Mouse (Mus musculus) inflammation-experienced regulatory T-cells, adult 6 months (primary cell): ENCODE data around the gene Pomc. TPM values are rescaled to one million over a fixed set of nuclear protein-coding genes. Genes with fewer than 3 reads are reported as not detected.
A peak's percentile ranks its signal among the peaks of the same experiment; 100 is the strongest.
"Not testable (repeated sequence)": the region's sequence is repeated elsewhere in the genome, so short reads cannot be mapped to it uniquely, and the experiment has no call there.

Source experiments
- ATAC-seq: one replicate; pipeline ENCODE4 v1.8.0; 2017
- polyA plus RNA-seq, 3 experiments: library from polyadenylated mRNA; unstranded; fragments of 100-300 nt; shearing (Covaris generic); gene quantifications; one replicate each; pipeline ENCODE4 v1.2.1; 2017

Gene Pomc
- 1 to 10 TPM; 1.3 to 2.6 (median 1.4) TPM for polyA plus RNA-seq

DNA sequence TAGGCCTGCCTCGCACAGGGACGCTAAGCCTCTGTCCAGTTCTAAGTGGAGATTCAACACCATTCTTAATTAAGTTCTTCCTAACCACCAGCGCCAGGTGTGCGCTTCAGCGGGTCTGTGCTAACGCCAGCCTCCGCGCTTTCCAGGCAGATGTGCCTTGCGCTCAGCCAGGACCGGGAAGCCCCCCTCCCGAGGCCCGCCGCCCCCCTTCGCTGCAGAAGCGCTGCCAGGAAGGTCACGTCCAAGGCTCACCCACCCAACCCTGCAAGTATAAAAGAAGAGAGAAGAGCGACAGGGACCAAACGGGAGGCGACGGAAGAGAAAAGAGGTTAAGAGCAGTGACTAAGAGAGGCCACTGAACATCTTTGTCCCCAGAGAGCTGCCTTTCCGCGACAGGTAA lies at the start of gene Pomc:
TSS of gene Pomc (plus strand) at position 301 of the 400 bp plus-strand sequence.
- ATAC-seq, result no peak

DNA sequence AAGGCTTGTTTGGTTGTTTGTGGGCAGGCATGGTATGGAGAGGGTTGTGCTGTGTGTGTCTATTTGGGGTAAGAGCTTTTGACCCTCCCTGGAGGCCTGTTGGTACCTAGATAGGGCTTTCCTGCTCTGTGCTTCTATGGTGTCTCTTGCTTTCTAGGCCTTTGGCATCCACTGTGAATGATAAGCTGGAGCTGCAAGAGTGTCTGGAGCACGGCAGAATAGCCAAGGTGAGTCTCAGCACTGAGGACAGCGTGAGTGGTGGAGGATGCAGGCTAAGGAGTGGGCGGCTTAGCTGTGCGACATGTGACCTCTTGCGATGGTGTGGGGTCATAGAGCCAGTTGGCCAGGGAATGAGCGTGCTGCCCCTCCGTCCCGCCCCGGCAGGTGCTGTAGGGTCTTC lies 49.3 kb upstream of the Pomc start:
- ATAC-seq, result no peak

DNA sequence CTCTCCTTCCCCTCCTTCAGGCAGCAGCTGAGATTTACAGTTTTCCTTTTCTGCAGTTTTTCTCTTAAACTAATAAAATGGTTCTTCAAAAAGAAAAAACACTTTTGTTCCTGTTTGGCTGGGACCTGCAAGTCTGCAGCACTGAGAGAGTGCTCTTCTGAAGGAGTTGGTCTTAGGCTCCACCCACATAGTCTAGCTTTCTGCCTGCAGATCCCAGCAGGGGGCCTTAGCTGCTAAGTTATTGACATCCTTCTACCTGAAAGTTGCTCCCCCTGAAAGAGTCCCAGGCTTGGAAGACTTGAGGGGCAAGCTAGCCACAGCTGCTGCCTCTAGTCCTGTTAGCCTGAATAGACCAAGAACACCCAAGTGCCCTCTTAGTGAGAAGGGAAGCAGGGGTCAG lies 48.4 kb upstream of the Pomc start:
- ATAC-seq, result no peak

DNA sequence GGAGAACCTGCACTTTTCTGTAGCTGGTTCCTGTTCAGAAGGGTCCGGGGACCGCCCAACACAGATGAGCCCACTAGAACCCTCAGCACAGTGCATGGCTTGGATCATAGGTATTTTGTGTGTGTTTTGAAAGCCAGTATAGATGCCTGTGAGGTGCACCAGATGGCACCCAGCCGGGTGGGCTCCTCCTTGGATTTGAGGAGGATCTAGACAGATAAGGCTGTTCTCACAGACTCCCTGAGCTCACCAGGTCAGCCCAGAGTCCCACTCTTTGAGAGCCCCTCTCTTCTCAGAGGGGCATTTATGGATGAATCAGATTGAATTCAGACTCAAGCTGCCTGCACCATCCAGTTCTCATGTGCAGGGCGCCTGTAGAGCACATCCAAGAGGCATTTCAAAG lies 47.7 kb upstream of the Pomc start:
- no peak for ATAC-seq

DNA sequence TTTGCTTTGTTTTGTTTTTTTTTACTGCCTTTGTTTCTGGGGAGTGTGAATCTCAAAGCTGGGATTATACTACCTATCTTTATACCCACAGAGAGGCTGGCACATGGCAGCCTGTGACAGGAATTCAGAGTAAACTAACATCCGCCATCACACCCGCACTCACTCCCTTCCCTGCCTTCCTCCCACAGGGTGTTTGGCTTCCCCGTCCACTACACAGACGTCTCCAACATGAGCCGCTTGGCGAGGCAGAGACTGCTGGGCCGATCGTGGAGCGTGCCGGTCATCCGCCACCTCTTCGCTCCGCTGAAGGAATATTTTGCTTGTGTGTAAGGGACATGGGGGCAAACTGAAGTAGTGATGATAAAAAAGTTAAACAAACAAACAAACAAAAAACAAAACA lies 47.3 kb upstream of the Pomc start:
- no peak for ATAC-seq

DNA sequence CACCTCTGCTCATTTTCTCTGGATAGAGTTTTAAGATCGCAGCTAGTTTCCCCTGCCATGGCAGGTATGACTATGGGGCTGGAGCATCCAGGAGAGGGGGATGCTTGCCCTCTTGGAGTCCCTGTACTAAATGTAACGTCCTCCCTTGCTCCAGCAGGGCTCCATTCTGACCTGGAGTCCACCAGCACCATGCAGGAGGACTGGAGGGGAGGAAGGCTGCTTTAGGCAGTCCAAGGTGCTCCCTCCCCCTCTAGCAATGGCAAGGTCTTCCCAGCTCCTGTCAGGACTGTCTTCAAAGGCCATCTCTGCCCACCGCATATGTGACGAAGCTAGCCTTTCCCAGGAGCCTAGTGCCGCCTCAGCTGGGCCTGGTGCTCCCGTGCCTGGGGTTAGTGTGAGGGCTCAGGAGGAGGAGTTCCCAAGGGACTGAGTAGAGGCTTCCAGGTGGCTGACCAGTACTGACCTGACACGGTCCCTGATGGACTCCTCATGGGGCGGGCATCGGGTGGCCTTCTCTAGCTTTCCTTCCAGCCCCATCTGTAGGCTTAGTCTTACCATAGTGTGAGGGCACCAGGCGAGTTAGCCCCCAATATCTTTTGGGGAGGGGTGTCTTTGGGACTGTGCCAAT lies 44.2 kb upstream of the Pomc start:
- no peak for ATAC-seq

DNA sequence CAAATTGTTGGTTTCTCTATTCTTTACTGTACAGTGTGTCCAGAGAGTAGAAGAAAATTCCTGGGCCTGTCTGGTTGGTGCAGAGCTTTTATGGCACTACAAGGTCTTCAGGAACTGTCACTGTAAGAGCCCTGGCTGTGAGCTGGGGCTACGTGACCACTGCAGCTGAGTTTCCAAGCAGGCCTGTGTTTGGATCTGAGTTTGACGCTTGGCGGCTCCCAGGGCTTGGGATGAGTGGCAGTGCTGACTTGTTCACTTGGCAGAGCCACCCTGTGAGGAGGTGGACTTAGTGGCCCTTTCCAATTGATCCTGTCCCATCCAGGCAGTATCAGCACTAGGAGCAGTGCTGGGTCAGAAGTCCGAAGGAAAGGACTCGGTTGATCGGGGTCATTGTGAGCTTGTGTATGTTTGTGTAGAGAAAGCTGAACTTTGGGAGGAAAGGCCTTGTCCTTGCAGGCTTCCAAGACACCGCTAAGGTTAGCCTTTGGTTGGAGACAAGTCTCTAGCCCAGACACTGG lies 42.9 kb upstream of the Pomc start:
- no peak for ATAC-seq

DNA sequence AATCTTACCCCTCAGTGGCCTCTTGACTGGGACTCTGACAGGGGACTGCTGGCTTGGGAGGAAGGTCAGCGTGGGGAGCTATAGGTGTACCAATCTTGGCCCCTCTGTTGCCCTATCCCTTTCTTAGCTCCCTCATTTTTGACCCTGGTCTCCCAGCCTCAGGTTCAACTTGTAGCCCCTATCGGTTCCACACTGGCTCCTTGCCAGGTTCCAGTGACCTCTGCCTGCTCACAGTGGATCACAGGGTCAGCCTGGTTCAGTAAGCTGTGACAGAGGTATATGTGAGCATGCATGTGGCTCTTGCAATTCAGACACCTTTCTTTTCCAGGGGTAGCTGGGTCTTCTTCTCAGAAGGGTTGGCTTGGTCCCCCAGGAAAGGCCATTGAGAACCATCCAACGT lies 38.9 kb upstream of the Pomc start:
- ATAC-seq, result no peak

DNA sequence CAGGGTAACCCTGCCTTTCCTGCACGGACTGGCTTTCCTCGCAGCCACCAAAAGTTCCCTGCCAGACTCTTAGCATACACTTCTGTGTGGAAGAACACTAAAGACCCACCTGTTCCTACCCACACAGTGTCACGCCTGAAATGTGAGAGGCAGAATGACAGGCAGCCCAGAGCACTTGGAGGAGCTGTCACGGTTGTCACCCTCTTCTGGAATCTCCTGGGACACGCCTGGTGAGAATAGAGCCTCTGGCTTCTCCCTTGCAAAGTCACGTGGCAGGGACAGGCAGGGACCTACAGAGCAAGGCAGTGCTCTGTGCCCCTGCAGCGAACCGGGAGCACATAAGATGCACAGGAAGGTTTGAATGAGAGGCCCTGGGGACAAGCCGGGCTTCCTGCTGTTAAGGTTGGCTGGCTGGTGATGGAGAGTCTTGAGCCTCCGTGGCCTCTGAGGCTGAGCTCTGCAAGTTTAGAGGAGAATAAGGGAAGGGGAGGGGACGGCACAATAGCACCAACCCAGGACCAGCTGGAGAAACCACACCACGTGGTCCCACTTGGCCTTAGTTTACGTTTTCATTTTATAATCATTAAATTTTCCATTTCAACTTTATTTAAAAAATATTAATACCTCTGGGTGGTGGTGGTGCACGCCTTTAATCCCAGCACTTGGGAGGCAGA lies 36.9 kb upstream of the Pomc start:
- no peak for ATAC-seq

DNA sequence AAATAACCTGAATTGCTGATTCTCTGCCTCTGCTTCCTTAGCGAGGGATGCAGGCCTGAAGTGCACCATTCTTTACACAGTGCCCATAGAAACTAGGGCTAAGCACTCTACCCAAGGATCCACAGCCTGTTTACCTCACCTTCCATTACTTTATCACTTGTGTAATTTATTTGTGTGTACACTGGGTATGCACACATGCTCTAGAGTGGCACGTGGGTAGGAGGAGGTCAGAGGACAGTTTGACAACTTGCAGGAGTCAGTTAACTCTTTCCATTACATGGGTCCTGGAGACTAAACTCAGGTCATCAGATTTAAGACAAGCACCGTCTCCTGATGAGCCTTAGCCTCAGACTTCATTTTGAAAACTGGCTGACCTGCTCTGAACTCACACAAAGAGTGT lies 36.2 kb upstream of the Pomc start:
- ATAC-seq, result no peak

DNA sequence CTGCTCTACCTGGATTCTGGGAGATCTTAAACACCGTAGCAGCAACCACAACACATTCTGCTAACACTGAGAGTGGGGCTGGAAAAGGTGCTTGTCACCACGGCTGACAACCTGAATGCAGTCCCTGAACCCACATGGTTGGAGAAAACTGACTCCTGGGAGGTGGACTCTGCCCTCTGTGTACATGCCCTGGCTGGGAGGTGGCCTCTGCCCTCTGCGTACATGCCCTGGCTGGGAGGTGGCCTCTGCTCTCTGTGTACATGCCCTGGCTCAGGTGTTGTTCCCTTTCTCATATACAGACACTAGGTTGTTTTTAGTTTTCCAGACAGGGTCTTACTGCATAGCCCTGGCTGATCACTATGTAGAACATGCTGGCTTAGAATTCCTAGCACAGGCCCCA lies 35.3 kb upstream of the Pomc start:
- no peak for ATAC-seq

DNA sequence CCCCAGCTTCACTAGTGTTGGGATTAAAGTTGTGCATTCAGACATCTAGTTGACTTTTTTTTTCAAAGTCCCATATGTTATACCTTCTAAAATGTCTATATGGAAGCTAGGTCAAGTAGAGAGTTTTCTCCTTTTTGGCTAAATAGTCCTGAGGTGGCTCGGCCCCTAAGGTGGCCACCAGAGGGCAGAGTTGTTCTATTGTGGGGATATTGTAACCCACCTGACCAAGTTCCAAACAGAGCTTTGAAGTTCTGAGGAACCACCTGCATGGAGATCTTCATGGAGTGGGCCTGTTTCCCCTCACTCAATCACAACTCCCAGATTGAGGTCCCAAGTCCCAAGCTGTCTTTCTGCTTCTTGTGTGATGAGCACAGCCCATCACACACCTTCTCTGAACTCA lies 28.6 kb upstream of the Pomc start:
- peak; percentile 67 for ATAC-seq

DNA sequence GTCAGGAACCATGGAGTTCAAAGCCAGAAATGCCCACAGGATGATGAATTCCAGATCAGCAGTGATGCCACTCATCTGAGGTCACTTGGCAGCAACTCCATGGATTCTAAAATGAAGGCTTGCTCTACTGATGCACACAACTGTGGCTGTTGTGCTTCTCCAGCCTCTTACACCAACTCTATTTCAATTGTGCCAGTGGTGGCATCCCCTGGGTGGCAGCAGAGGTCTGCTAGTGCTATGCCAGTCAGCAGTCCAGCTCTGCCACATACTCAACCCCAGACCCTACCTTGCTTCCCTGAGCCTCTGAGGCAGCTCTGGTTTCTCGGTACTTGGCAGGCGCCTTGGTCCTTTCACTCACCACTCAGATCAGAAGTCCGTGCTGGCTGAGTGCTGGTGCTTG lies 25.9 kb upstream of the Pomc start:
- no peak for ATAC-seq

DNA sequence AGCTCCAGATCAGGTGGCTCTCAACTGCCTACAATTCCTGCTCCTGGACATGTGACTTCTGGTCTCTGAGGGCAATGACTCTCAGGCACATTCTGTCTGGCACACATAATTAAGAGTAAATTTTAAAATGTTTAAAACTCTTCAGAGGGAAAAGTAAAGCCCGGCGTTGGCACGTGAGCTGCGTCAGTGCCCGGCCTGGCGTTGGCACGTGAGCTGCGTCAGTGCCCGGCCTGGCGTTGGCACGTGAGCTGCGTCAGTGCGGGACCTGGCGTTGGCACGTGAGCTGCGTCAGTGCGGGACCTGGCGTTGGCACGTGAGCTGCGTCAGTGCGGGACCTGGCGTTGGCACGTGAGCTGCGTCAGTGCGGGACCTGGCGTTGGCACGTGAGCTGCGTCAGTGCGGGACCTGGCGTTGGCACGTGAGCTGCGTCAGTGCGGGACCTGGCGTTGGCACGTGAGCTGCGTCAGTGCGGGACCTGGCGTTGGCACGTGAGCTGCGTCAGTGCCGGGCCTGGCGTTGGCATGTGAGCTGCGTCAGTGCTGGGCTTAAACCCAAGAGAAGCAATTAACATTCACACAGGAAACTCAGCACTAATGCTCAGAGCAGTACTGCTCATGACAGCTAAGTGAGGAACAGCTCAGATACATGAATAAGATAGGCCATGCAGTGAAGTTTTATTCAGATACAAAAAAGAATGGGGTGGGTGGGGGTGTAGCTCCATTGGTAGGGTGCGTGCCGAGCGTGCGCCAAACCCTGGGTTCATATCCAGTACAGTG lies 24.5 kb upstream of the Pomc start:
- not testable (repeated sequence) for ATAC-seq

DNA sequence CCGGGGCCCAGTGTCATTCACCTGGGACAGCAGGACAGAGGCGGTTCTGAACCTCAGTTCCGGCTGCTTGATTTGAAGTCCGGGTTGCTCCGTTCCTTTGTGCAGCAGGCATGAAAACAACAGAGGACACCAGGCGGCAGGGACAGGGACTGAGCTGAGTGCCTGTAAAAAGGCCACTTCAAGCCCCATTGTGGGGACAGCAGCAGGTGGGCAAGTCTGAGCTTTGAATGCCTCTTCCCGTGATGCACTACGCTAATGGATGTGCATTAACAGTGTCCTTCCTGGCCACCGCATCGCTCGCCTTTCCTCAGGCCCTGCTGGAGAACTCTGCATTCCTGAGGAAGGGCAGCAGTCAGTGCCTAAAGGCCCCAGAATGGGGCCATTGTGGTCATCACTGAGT lies 12.7 kb upstream of the Pomc start:
- ATAC-seq, result no peak

DNA sequence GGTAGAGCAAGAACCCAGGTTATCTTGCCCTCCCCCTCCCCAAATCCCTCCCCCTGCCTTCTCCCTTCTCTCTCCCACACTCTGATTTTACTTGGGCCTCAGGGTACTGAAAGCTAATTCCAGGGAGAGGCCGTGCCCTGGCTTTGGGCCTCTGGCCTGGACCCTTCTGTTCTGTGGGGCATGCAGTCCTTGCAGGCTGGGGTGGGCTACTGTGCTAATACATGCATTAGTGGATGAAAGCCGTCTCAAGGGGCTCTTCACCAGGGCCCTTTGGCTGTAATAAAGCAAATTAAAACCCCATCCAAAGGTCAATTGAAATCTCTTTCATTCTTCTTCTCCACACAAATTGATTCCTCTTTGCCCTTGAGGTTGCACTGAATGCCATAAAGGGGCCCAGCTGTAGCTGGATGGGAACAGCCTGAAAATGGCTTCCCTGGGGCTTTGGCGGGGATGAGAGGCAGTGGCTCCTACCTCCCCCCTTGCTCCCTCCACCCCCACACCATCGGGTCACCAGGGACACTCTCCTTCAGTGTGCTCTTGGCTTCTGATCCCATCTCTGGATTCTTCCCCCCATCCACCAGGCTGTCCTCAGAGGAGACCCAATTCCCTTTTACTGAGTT lies 10.2 kb upstream of the Pomc start:
- ATAC-seq, result no peak

DNA sequence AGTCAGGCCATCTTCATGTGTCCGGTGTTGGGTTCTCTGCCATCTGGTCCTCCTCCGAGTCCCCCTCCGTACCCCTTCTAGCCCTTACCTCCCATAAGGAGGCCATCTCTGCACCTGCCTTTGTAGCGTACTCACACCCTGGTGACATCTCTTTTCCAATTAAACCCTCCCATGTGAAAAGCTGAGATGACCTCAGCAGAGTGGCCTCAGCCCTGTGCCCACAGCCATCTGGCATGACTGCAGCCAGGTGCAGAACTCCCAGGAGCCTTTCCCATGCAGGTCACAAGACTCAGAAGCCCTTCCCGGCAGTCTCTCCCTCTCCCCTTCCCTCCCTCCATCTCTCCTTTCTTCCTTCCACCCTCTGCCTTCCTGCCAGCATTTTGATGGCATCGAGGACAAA lies 7.2 kb upstream of the Pomc start:
- ATAC-seq, result no peak

DNA sequence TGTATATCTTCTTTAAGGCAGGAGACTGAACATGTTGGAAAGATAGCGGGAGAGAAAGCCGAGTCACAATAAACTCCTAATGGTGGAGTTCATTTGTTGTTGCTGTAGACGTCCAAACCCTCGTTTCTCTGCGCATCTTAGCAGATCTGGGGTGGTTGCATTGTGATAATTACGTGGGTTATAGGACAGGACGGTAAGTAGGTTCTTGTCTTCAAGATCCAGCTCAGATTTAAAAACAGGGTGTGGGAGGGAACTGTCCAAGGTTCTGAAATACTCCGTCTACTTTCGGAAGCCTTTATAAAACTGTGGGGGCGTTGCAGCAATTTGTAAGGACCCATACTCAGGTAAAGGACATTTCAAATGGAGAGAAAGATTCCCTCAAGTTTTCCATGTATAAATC lies 620 bp downstream of the Pomc start:
- no peak for ATAC-seq

DNA sequence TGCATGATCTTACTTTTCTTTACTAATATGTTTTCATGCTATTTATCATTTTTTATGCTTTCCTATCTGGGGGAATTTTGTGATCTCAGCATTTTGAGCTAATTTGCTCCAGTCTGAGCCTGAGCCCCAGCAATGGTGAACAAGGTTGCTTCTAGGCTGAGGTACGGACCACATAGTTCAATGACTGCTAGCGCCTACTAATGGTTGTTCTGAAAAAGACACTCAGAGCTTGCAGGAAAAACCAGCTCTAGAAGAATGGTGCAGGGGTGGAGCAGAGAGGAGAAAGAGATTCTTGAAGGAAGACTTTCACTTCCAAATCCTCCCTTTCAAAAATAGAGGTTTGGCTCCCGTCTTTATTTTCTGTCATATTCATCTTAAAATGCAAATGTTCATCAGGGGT lies 1.6 kb downstream of the Pomc start:
- no peak for ATAC-seq

DNA sequence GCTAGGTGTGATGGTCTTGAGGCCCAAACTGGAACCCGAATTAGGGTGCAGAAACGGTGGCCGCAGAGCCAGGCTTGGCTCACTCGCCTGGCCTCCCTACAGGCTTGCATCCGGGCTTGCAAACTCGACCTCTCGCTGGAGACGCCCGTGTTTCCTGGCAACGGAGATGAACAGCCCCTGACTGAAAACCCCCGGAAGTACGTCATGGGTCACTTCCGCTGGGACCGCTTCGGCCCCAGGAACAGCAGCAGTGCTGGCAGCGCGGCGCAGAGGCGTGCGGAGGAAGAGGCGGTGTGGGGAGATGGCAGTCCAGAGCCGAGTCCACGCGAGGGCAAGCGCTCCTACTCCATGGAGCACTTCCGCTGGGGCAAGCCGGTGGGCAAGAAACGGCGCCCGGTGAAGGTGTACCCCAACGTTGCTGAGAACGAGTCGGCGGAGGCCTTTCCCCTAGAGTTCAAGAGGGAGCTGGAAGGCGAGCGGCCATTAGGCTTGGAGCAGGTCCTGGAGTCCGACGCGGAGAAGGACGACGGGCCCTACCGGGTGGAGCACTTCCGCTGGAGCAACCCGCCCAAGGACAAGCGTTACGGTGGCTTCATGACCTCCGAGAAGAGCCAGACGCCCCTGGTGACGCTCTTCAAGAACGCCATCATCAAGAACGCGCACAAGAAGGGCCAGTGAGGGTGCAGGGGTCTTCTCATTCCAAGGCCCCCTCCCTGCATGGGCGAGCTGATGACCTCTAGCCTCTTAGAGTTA lies 5.2 kb downstream of the Pomc start:
- ATAC-seq, result peak; percentile 93

DNA sequence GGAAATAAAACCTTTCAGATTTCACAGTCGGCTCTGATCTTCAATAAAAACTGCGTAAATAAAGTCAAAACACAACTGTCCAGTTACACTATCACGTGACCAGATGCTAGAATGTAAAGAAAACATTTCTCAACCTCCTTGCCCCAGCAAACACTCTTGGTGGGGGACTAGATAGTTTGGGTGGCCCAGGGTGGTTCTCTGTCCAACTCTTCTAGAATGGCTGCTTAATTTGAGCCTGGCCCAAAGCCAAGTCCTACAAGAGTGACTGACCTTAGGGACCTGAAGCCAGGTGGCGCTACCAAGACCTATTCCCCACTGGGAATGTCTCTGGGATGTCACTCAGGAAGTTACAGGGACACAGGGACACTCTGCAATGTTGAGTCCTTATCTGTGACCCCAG lies 5.8 kb downstream of the Pomc start:
- ATAC-seq, result no peak

DNA sequence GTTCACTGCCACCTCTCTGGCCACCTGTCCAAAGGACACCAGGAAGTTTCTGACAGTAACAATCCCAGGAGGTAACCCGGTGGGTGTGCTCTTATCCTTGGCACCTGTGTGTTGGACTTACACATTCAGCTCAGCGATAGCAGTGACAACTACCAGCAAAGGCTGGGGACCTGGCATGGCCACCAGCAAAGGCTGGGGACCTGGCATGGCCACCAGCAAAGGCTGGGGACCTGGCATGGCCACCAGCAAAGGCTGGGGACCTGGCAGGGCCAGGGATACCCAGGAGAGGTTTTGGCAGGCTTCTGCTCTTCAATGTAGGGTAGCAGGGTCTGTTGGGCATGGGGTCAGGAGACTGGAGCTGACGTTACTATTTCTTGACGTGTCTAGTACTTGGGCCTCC lies 12.4 kb downstream of the Pomc start:
- no peak for ATAC-seq

DNA sequence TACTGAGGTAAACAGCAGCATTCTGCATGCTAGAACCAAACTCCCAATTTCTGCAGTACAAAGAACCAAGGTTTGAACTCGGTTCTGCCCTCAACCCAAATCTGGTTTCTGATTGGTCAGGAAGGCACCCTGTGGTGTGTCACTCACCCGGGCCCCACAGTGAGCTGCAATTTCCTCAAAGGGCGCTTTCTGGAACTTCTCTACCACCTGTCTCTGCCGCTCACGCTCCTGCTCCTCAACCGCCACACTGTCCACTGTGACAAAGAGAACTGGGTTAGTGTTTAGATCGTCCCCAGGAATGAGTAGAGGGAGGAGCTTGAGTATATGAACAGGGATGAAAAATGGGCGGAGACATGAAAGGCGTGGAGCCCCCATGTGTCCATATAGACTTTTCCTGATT lies 13.6 kb downstream of the Pomc start:
- ATAC-seq, result no peak
